Mouse (Mus musculus): ENCODE measurements around the gene Ccdc12. TPM values are rescaled to one million over a fixed set of nuclear protein-coding genes. Genes with fewer than 3 reads are reported as not detected.

Gene Ccdc12
- polyA plus RNA-seq, 1 experiment from 2014 or later, result 120 TPM

- Histone ChIP-seq H3K9ac (ENCODE audit: low read length) (no peak overlapping the region), H3K36me3 (ENCODE audit: control insufficient read depth, insufficient read depth, low read length) (peaks cover 39% of the 10 kb centered on the region), H3K9me3 (replicated peaks; ENCODE audit: control insufficient read depth, low read length) (no peaks in the 10 kb centered on the region), H3K4me3 (ENCODE audit: low read depth, low read length) (no peak overlapping the region), H3K4me2 (ENCODE audit: low read length) (no peak overlapping the region), H3K27me3 (replicated peaks; ENCODE audit: control insufficient read depth, insufficient read depth, low read length) (no peaks in the 10 kb centered on the region), H3K27ac (ENCODE audit: low read depth, low read length) (no peak overlapping the region), H3K4me1 (ENCODE audit: control insufficient read depth, insufficient read depth, low read length) (no peaks in the 10 kb centered on the region)
- DNase-seq (ENCODE audit: low spot score) (peak; percentile 17), ATAC-seq (no peak)
- WGBS, result 66% methylated on average over 1 of the region's 1 CpGs
Measured at GRCm38 (mm10) chr9:110715426-110715825, 59.1 kb downstream of the Ccdc12 start.

GRCm38 (mm10) chr9:110716775-110717174 is 60.5 kb downstream of the Ccdc12 start:
- Histone ChIP-seq H3K4me3 (ENCODE audit: low read depth, low read length) (no peak overlapping the region), H3K9ac (ENCODE audit: low read length) (no peak overlapping the region), H3K9me3 (replicated peaks; ENCODE audit: control insufficient read depth, low read length) (no peaks in the 10 kb centered on the region), H3K4me1 (ENCODE audit: control insufficient read depth, insufficient read depth, low read length) (no peaks in the 10 kb centered on the region), H3K36me3 (ENCODE audit: control insufficient read depth, insufficient read depth, low read length) (peaks cover 28% of the 10 kb centered on the region), H3K27me3 (replicated peaks; ENCODE audit: control insufficient read depth, insufficient read depth, low read length) (no peaks in the 10 kb centered on the region), H3K27ac (ENCODE audit: low read depth, low read length) (no peak overlapping the region), H3K4me2 (ENCODE audit: low read length) (no peak overlapping the region)
- DNase-seq (ENCODE audit: low spot score) (peak; percentile 86), ATAC-seq (peak; percentile 79)
- WGBS, result 30% methylated on average over 4 of the region's 4 CpGs

- no peak for DNase-seq (ENCODE audit: low spot score)
- WGBS, result 93% methylated on average over 6 of the region's 6 CpGs
- no peaks in the 10 kb centered on the region for H3K27me3 ChIP-seq (replicated peaks; ENCODE audit: control insufficient read depth, insufficient read depth, low read length)
- H3K4me2 ChIP-seq (ENCODE audit: low read length), result no peak overlapping the region
- H3K36me3 ChIP-seq (ENCODE audit: control insufficient read depth, insufficient read depth, low read length), result peaks cover 20% of the 10 kb centered on the region
- no peak for ATAC-seq
- no peaks in the 10 kb centered on the region for H3K4me1 ChIP-seq (ENCODE audit: control insufficient read depth, insufficient read depth, low read length)
- no peak overlapping the region for H3K27ac ChIP-seq (ENCODE audit: low read depth, low read length)
- H3K4me3 ChIP-seq (ENCODE audit: low read depth, low read length), result no peak overlapping the region
- H3K9me3 ChIP-seq (replicated peaks; ENCODE audit: control insufficient read depth, low read length), result no peaks in the 10 kb centered on the region
- H3K9ac ChIP-seq (ENCODE audit: low read length), result no peak overlapping the region
Measured at GRCm38 (mm10) chr9:110718071-110718470, 61.8 kb downstream of the Ccdc12 start.

GRCm38 (mm10) chr9:110718810-110719209 is 62.5 kb downstream of the Ccdc12 start:
- DNase-seq (ENCODE audit: low spot score) (no peak), ATAC-seq (no peak)
- Histone ChIP-seq H3K4me3 (ENCODE audit: low read depth, low read length) (no peak overlapping the region), H3K4me1 (ENCODE audit: control insufficient read depth, insufficient read depth, low read length) (no peaks in the 10 kb centered on the region), H3K9me3 (replicated peaks; ENCODE audit: control insufficient read depth, low read length) (no peaks in the 10 kb centered on the region), H3K36me3 (ENCODE audit: control insufficient read depth, insufficient read depth, low read length) (peaks cover 19% of the 10 kb centered on the region), H3K27me3 (replicated peaks; ENCODE audit: control insufficient read depth, insufficient read depth, low read length) (no peaks in the 10 kb centered on the region), H3K9ac (ENCODE audit: low read length) (no peak overlapping the region), H3K27ac (ENCODE audit: low read depth, low read length) (no peak overlapping the region), H3K4me2 (ENCODE audit: low read length) (no peak overlapping the region)
- WGBS, result 88% methylated on average over 3 of the region's 3 CpGs

GRCm38 (mm10) chr9:110719977-110720376 is 63.7 kb downstream of the Ccdc12 start:
- Histone ChIP-seq H3K4me1 (ENCODE audit: control insufficient read depth, insufficient read depth, low read length) (no peaks in the 10 kb centered on the region), H3K27ac (ENCODE audit: low read depth, low read length) (no peak overlapping the region), H3K4me2 (ENCODE audit: low read length) (no peak overlapping the region), H3K9me3 (replicated peaks; ENCODE audit: control insufficient read depth, low read length) (no peaks in the 10 kb centered on the region), H3K4me3 (ENCODE audit: low read depth, low read length) (no peak overlapping the region), H3K27me3 (replicated peaks; ENCODE audit: control insufficient read depth, insufficient read depth, low read length) (no peaks in the 10 kb centered on the region), H3K9ac (ENCODE audit: low read length) (no peak overlapping the region), H3K36me3 (ENCODE audit: control insufficient read depth, insufficient read depth, low read length) (peaks cover 8% of the 10 kb centered on the region)
- ATAC-seq, result no peak
- DNase-seq (ENCODE audit: low spot score), result no peak
- WGBS, result 73% methylated on average over 5 of the region's 5 CpGs

GRCm38 (mm10) chr9:110722060-110722459 is 65.8 kb downstream of the Ccdc12 start:
- H3K9me3 ChIP-seq (replicated peaks; ENCODE audit: control insufficient read depth, low read length), result no peaks in the 10 kb centered on the region
- 85% methylated on average over 10 of the region's 10 CpGs for WGBS

GRCm38 (mm10) chr9:110725721-110726135 is 69.4 kb downstream of the Ccdc12 start:
- no peak overlapping the region for H3K27ac ChIP-seq (ENCODE audit: low read depth, low read length)
- H3K4me2 ChIP-seq (ENCODE audit: low read length), result no peak overlapping the region
- DNase-seq (ENCODE audit: low spot score), result peak; percentile 69
- peaks cover 21% of the 10 kb centered on the region for H3K27me3 ChIP-seq (replicated peaks; ENCODE audit: control insufficient read depth, insufficient read depth, low read length)
- peak; percentile 65; the same call in 1 of the 2 replicates for ATAC-seq
- H3K9ac ChIP-seq (ENCODE audit: low read length), result no peak overlapping the region
- H3K36me3 ChIP-seq (ENCODE audit: control insufficient read depth, insufficient read depth, low read length), result no peaks in the 10 kb centered on the region
- no peak overlapping the region for H3K4me3 ChIP-seq (ENCODE audit: low read depth, low read length)
- H3K9me3 ChIP-seq (replicated peaks; ENCODE audit: control insufficient read depth, low read length), result no peaks in the 10 kb centered on the region
- peaks cover 6% of the 10 kb centered on the region; the same call in 1 of the 2 replicates for H3K4me1 ChIP-seq (ENCODE audit: control insufficient read depth, insufficient read depth, low read length)
- WGBS, result 7% methylated on average over 9 of the region's 9 CpGs

More at GRCm38 (mm10) chr9:110722060-110722459, 65.8 kb downstream of the Ccdc12 start:
- DNase-seq (ENCODE audit: low spot score), result no peak
- H3K9ac ChIP-seq (ENCODE audit: low read length), result no peak overlapping the region
- H3K4me1 ChIP-seq (ENCODE audit: control insufficient read depth, insufficient read depth, low read length), result peaks cover 3% of the 10 kb centered on the region; the same call in 1 of the 2 replicates
- H3K4me3 ChIP-seq (ENCODE audit: low read depth, low read length), result no peak overlapping the region
- H3K4me2 ChIP-seq (ENCODE audit: low read length), result no peak overlapping the region
- ATAC-seq, result no peak
- peaks cover 12% of the 10 kb centered on the region for H3K27me3 ChIP-seq (replicated peaks; ENCODE audit: control insufficient read depth, insufficient read depth, low read length)
- peaks cover 6% of the 10 kb centered on the region; the same call in 1 of the 2 replicates for H3K36me3 ChIP-seq (ENCODE audit: control insufficient read depth, insufficient read depth, low read length)
- no peak overlapping the region for H3K27ac ChIP-seq (ENCODE audit: low read depth, low read length)

- Histone ChIP-seq H3K9me3 (replicated peaks; ENCODE audit: control insufficient read depth, low read length) (no peaks in the 10 kb centered on the region), H3K4me3 (ENCODE audit: low read depth, low read length) (peak overlapping the region; percentile 19), H3K4me2 (ENCODE audit: low read length) (peak overlapping the region; percentile 48), H3K9ac (ENCODE audit: low read length) (peak overlapping the region; percentile 41), H3K36me3 (ENCODE audit: control insufficient read depth, insufficient read depth, low read length) (no peaks in the 10 kb centered on the region), H3K27ac (ENCODE audit: low read depth, low read length) (no peak overlapping the region), H3K4me1 (ENCODE audit: control insufficient read depth, insufficient read depth, low read length) (peaks cover 6% of the 10 kb centered on the region; the same call in 1 of the 2 replicates), H3K27me3 (replicated peaks; ENCODE audit: control insufficient read depth, insufficient read depth, low read length) (peaks cover 24% of the 10 kb centered on the region)
- no peak; the same call in 1 of the 2 replicates for ATAC-seq
- DNase-seq (ENCODE audit: low spot score), result peak; percentile 28
- WGBS, result 3% methylated on average over 33 of the region's 33 CpGs
Measured at GRCm38 (mm10) chr9:110726867-110727266, 70.6 kb downstream of the Ccdc12 start.

GRCm38 (mm10) chr9:110729841-110730240 is 73.5 kb downstream of the Ccdc12 start:
- H3K36me3 ChIP-seq (ENCODE audit: control insufficient read depth, insufficient read depth, low read length), result no peaks in the 10 kb centered on the region
- 11% methylated on average over 8 of the region's 8 CpGs for WGBS
- H3K9ac ChIP-seq (ENCODE audit: low read length), result no peak overlapping the region
- ATAC-seq (no peak), DNase-seq (ENCODE audit: low spot score) (peak; percentile 39)
- peaks cover 33% of the 10 kb centered on the region for H3K27me3 ChIP-seq (replicated peaks; ENCODE audit: control insufficient read depth, insufficient read depth, low read length)
- no peak overlapping the region for H3K4me2 ChIP-seq (ENCODE audit: low read length)
- peaks cover 12% of the 10 kb centered on the region; the same call in 1 of the 2 replicates for H3K4me1 ChIP-seq (ENCODE audit: control insufficient read depth, insufficient read depth, low read length)
- no peaks in the 10 kb centered on the region for H3K9me3 ChIP-seq (replicated peaks; ENCODE audit: control insufficient read depth, low read length)
- H3K27ac ChIP-seq (ENCODE audit: low read depth, low read length), result no peak overlapping the region
- H3K4me3 ChIP-seq (ENCODE audit: low read depth, low read length), result no peak overlapping the region
